Mouse (Mus musculus): ENCODE measurements around the gene Nmnat1. TPM values are rescaled to one million over a fixed set of nuclear protein-coding genes. Genes with fewer than 3 reads are reported as not detected.
"Not testable (repeated sequence)": the region's sequence is repeated elsewhere in the genome, so short reads cannot be mapped to it uniquely, and the experiment has no call there.

Gene Nmnat1
- polyA plus RNA-seq, 1 experiment from 2014 or later = 18.8 TPM

DNA sequence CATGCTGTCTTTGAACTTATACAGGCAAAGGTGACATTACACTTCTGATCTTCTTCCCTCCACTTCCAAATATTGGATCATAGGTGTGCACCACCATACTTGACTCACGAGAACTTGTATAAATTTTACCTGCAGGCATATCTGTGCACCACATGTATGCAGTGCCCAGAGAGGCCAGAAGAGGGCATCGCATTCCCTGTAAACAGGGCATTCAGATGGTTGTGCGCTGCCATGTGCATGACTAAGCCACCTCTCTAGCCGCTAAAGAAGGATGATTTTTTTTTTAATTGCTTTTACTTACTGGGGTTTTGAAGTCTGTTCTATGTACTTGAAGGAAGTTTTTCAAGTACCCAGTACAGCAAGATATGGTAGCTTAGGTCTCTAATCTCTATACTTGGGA is 31.3 kb downstream of the Nmnat1 start:
- Histone ChIP-seq H3K27ac (replicated peaks) (no peak overlapping the region), H3K4me1 (no peaks in the 10 kb centered on the region), H3K27me3 (ENCODE audit: low read depth, poor library complexity, severe bottlenecking) (no peaks in the 10 kb centered on the region), H3K36me3 (no peaks in the 10 kb centered on the region), H3K9me3 (replicated peaks) (no peaks in the 10 kb centered on the region; the same call in 1 of the 2 replicates), H3K4me3 (no peak overlapping the region)
- DNase-seq (ENCODE audit: low spot score) = no peak
- WGBS = 89% methylated on average over 4 of the region's 4 CpGs

- Histone ChIP-seq H3K4me1 (peaks cover 8% of the 10 kb centered on the region), H3K27ac (replicated peaks) (no peak overlapping the region), H3K36me3 (no peaks in the 10 kb centered on the region), H3K9me3 (replicated peaks) (no peaks in the 10 kb centered on the region; the same call in 1 of the 2 replicates), H3K4me3 (no peak overlapping the region), H3K27me3 (ENCODE audit: low read depth, poor library complexity, severe bottlenecking) (no peaks in the 10 kb centered on the region)
- no peak for DNase-seq (ENCODE audit: low spot score)
- 86% methylated on average over 3 of the region's 3 CpGs for WGBS
Observed at GRCm38 (mm10) chr4:149450636-149451035, 34.4 kb downstream of the Nmnat1 start.

DNA sequence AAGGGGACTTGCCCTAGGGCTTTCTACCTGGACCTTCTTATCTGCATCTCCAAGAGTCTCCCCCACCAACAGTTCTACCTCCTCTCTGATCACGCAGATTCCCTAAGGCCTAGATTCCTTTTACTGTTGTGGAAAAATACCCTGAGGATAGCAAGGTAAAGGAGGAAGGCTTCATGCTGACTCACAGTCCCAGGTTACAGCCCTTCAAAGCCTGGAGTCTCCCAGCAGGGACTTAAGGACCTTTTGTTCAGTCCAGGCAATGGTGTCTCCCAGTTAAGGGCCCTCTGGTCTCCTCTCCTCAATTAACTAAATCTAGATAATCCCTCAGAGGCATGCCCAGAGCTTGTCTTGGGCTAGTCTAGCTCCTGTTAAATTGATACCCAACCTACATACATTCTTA is 38.7 kb downstream of the Nmnat1 start:
- Histone ChIP-seq H3K9me3 (replicated peaks) (no peaks in the 10 kb centered on the region), H3K4me3 (peak overlapping the region; percentile 52), H3K36me3 (no peaks in the 10 kb centered on the region), H3K4me1 (peaks cover 22% of the 10 kb centered on the region), H3K27me3 (ENCODE audit: low read depth, poor library complexity, severe bottlenecking) (no peaks in the 10 kb centered on the region), H3K27ac (replicated peaks) (peak overlapping the region; percentile 95)
- no peak for DNase-seq (ENCODE audit: low spot score)
- 30% methylated on average over 1 of the region's 1 CpGs for WGBS

DNA sequence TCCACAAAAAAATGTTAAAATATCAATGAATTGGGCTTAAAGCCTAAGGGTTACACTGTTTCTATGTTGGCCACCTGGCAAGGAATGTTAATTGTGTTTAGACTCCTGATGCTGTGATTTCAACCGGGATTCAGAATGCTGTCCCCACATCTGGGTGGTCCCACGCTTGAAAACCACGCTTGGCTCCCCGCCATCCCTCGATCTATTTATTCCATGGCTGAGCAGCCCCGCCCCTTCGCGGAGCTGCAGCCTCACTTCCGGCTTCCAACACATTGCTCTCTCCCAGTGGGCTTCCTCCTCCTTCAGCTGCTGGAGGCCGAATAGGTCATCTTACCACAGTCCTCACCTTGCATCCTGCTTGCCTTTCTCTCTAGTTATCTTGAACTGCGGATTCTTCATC is 39.1 kb downstream of the Nmnat1 start:
- H3K9me3 ChIP-seq (replicated peaks) = no peaks in the 10 kb centered on the region
- DNase-seq (ENCODE audit: low spot score) = peak; percentile 76
- H3K4me1 ChIP-seq = peaks cover 22% of the 10 kb centered on the region
- peak overlapping the region; percentile 95 for H3K27ac ChIP-seq (replicated peaks)
- H3K27me3 ChIP-seq (ENCODE audit: low read depth, poor library complexity, severe bottlenecking) = no peaks in the 10 kb centered on the region
- H3K36me3 ChIP-seq = no peaks in the 10 kb centered on the region
- peak overlapping the region; percentile 52 for H3K4me3 ChIP-seq
- WGBS = 2% methylated on average over 11 of the region's 11 CpGs

DNA sequence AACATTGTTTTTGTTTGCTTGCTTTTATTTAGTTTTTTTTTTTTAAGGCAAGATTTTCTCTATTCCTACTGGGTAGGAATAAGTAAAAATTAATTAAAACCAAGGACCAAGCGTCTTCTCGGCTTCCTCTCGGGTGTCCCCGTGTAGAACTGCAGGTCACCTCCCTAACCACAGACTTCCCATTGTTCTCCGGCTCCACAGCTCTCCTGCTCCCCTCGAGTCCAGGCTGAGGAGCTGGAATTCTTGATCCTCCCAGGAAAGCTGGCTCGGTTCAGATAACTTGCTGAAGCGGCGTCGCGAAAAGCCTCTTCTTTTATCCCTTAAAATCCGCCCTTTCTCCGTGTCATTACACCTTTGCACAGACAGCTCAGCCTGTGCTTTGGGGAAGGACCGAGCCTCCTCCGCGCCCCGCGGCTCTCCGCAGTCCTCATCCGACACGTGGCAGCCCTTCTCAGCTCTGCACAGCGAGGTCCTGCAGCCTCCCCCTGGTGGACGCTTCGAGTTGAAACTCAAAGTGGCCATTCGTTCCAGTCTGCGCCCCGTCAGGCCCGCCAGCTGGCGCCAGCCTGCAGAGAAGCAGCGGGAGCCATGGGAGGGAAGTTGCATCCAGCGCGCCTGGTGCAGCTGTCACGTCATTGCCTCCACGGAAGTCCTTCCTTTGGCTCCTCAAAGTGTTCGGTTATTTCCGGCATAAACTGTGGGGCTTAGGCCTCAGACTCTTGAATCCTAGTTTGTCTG is 39.9 kb downstream of the Nmnat1 start:
- under 1% methylated on average over 36 of the region's 36 CpGs for WGBS
- Histone ChIP-seq H3K27me3 (ENCODE audit: low read depth, poor library complexity, severe bottlenecking) (no peaks in the 10 kb centered on the region), H3K4me1 (peaks cover 22% of the 10 kb centered on the region), H3K4me3 (peak overlapping the region; percentile 52), H3K27ac (replicated peaks) (peak overlapping the region; percentile 95), H3K36me3 (no peaks in the 10 kb centered on the region), H3K9me3 (replicated peaks) (no peaks in the 10 kb centered on the region)
- peak; percentile 96 for DNase-seq (ENCODE audit: low spot score)

DNA sequence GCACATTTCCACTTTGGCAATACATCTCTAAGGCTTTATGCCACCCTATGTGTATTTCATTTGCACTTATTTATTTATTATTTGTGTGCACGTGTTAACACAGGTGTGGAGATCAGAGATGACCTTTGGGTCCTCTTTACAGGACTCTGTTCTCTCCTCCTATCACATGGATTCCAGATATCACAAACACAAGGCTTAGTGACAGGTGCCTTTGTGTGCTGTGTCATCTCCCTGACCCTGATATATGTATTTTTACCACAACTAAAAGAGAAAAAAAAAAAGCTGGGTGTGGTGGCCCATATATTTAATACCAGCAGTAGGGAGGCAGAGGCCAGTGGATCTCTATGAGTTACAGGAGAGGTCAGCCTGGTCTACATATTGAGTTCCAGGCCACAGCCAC is 40.5 kb downstream of the Nmnat1 start:
- 70% methylated on average over 1 of the region's 1 CpGs for WGBS
- H3K9me3 ChIP-seq (replicated peaks) = no peaks in the 10 kb centered on the region
- peak overlapping the region; percentile 95 for H3K27ac ChIP-seq (replicated peaks)
- no peaks in the 10 kb centered on the region for H3K27me3 ChIP-seq (ENCODE audit: low read depth, poor library complexity, severe bottlenecking)
- DNase-seq (ENCODE audit: low spot score) = no peak
- H3K4me1 ChIP-seq = peaks cover 22% of the 10 kb centered on the region
- 0 out of 2 replicates have a peak overlapping the region, but pooled peaks have one; percentile 52 for H3K4me3 ChIP-seq
- no peaks in the 10 kb centered on the region for H3K36me3 ChIP-seq

- H3K36me3 ChIP-seq = no peaks in the 10 kb centered on the region
- no peak overlapping the region for H3K4me3 ChIP-seq
- peaks cover 22% of the 10 kb centered on the region for H3K4me1 ChIP-seq
- DNase-seq (ENCODE audit: low spot score) = no peak
- no peak overlapping the region for H3K27ac ChIP-seq (replicated peaks)
- 72% methylated on average over 3 of the region's 3 CpGs for WGBS
- H3K27me3 ChIP-seq (ENCODE audit: low read depth, poor library complexity, severe bottlenecking) = no peaks in the 10 kb centered on the region
- no peaks in the 10 kb centered on the region for H3K9me3 ChIP-seq (replicated peaks)
Observed at GRCm38 (mm10) chr4:149442436-149442835, 42.6 kb downstream of the Nmnat1 start.

DNA sequence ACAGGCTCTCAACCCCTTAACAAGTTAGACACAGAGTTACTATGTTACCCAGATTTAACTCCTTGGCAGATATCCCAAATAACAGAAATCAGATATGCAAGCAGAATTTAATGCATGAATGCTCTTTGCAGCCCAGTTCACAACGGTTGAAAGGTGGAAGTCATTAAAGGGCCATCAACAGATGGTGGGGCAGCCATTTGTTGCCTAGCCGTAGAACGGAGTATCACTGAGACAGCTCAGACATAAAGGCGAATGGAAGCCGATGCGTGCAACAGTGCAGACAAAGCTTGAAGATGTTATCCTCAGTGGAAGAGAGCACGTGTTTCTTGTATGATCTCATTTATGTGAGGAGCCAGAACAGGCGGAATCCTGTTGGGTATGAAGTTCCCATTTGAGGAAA is 44.4 kb downstream of the Nmnat1 start:
- WGBS = 86% methylated on average over 8 of the region's 8 CpGs
- Histone ChIP-seq H3K4me1 (peaks cover 13% of the 10 kb centered on the region), H3K36me3 (no peaks in the 10 kb centered on the region), H3K27ac (replicated peaks) (no peak overlapping the region), H3K9me3 (replicated peaks) (no peaks in the 10 kb centered on the region), H3K4me3 (no peak overlapping the region), H3K27me3 (ENCODE audit: low read depth, poor library complexity, severe bottlenecking) (no peaks in the 10 kb centered on the region)
- DNase-seq (ENCODE audit: low spot score) = no peak

DNA sequence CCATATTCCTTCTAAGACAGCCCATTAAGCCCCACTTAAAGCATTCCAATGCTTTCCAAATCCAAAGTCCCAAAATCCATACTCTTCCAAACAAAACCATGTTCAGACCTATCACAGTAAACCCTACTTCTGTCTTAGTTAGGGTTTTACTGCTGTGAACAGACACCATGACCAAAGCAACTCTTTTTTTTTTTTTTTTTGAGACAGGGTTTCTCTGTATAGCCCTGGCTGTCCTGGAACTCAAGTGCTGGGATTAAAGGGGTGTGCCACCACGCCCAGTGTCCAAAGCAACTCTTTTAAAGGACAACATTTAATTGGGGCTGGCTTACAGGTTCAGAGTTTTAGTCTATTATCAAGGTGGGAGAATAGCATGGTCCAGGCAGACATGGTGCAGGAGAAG is 53.1 kb downstream of the Nmnat1 start:
- not testable (repeated sequence) for H3K4me3 ChIP-seq; DNase-seq (ENCODE audit: low spot score); H3K27me3 ChIP-seq (ENCODE audit: low read depth, poor library complexity, severe bottlenecking); H3K36me3 ChIP-seq; H3K27ac ChIP-seq (replicated peaks); H3K9me3 ChIP-seq (replicated peaks); H3K4me1 ChIP-seq
- 67% methylated on average over 1 of the region's 1 CpGs for WGBS

DNA sequence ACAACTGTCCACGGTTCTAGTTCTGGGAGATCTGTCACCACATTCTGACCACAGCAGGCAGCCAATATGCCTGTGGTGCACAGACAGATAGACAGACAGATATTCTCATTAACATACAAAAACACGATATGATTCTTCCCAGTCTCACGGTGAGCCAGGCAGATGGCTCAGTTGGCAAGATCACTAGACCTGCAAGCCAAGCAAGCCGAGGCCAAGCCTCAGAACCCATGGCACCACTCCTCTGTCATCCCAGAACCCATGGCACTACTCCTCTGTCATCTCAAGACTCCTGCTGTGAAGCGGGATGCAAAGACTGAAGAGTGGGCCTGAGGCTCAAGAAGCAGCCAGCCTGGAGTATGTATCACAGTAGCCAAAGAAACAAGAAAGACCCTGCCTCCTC is 55.4 kb downstream of the Nmnat1 start:
- Histone ChIP-seq H3K27me3 (ENCODE audit: low read depth, poor library complexity, severe bottlenecking) (no peaks in the 10 kb centered on the region), H3K27ac (replicated peaks) (no peak overlapping the region), H3K36me3 (no peaks in the 10 kb centered on the region), H3K4me3 (no peak overlapping the region), H3K9me3 (replicated peaks) (no peaks in the 10 kb centered on the region), H3K4me1 (peaks cover 10% of the 10 kb centered on the region)
- WGBS = 82% methylated on average over 5 of the region's 5 CpGs
- DNase-seq (ENCODE audit: low spot score) = no peak

DNA sequence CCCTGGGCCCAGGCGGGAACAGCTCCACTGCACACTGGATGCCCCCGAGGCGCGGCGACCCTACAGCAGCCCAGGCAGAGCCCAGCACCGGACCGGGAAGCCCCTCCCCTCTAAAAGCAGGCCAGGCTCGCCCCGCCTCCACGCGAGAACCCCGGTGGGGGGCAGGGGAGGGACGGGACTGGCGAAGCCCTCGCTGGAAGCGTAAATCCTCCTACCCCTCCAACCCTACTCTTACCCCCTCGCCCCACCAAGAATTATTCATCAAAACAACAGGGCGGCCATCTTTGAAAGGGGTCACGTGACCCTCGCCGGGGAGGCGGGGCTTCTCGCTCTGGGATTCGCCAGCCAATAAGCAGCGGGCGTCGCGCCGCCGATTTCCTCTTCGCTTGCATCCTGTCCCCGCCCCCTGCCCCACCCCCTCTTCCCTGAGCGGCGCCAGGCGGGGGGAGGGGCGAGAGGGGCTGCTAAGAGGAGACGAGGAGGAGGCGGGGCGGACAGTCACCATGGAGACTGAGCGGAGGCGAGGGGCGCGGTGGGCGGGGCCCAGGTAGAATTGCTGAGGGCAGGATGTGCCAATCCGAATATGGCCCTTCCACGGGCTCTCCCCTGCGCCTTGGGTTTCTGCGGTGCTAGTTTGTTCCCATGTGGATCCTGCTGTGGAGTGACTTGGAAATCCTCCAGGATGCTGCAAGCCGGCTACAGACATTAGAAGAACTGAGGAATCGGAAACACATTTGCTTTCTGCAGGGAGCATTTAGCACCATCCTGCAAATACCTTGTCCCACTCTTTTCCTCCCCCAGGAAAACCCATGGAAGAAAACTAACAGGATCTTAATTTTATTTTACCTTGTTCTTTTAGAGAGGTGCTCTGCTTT is 58.4 kb downstream of the Nmnat1 start, which contains the start of gene Ube4b:
Gene Ube4b, minus strand, starts transcription at position 425 of the 875 bp plus-strand sequence.
- H3K27me3 ChIP-seq (ENCODE audit: low read depth, poor library complexity, severe bottlenecking) = no peaks in the 10 kb centered on the region
- peaks cover 8% of the 10 kb centered on the region for H3K36me3 ChIP-seq
- peaks cover 22% of the 10 kb centered on the region for H3K4me1 ChIP-seq
- peak; percentile 100 for DNase-seq (ENCODE audit: low spot score)
- under 1% methylated on average over 49 of the region's 50 CpGs for WGBS
- H3K9me3 ChIP-seq (replicated peaks) = no peaks in the 10 kb centered on the region; the same call in 1 of the 2 replicates
- H3K27ac ChIP-seq (replicated peaks) = peak within 1 kb of the TSS; percentile 97
- H3K4me3 ChIP-seq = peak within 1 kb of the TSS; percentile 94

- under 1% methylated on average over 35 of the region's 35 CpGs for WGBS
- H3K4me1 ChIP-seq = peaks cover 28% of the 10 kb centered on the region
- peak overlapping the region; percentile 97 for H3K27ac ChIP-seq (replicated peaks)
- peak overlapping the region; percentile 94 for H3K4me3 ChIP-seq
- H3K9me3 ChIP-seq (replicated peaks) = no peaks in the 10 kb centered on the region; the same call in 1 of the 2 replicates
- peaks cover 13% of the 10 kb centered on the region for H3K36me3 ChIP-seq
- DNase-seq (ENCODE audit: low spot score) = no peak
- H3K27me3 ChIP-seq (ENCODE audit: low read depth, poor library complexity, severe bottlenecking) = no peaks in the 10 kb centered on the region
Observed at GRCm38 (mm10) chr4:149425801-149426292, 59.2 kb downstream of the Nmnat1 start.
